Mouse (Mus musculus): ENCODE data around the gene Aldh1a1. TPM values are rescaled to one million over a fixed set of nuclear protein-coding genes. Genes with fewer than 3 reads are reported as not detected.
"Not testable (repeated sequence)": the region's sequence is repeated elsewhere in the genome, so short reads cannot be mapped to it uniquely, and the experiment has no call there.

The Aldh1a1 gene
- polyA plus RNA-seq, 1 experiment from 2014 or later, result 0.28 TPM

DNA sequence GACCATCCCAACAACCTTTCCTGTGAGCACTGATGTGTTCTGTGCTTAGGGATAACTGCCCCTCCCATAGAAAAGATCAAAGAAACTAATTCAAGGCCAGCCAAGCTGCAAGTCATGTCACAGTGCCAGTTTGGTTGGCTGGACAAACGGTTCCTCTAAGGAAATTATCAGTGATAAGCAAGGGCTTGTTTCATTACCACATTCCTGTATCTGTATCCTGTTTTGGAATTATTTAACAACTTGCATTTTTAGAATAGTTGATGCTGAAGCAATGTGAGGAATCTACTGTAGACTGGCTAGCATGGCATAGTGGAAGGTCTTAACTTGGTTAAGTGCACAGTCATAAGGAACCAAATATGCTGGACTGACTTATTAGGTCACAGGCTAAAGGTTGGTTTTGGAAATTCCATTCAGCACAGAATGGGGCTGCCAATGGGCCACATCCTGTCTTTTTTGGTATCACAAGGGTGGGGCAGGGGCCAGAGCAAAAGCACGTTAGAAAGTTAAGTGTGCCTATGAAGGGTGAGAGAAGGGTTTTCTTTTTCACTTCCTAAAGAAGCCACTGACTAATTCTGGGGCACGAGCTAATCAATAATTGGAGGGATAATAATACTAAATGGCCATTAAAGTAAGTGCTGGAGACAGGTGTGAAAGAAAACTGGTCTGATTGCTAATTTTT is 121.9 kb downstream of the Aldh1a1 start:
- ATAC-seq (ENCODE audit: low FRiP score, low read depth), result no peak
- H3K27ac ChIP-seq (replicated peaks), result no peak overlapping the region
- WGBS, result 78% methylated on average over 3 of the region's 3 CpGs
- no peaks in the 10 kb centered on the region for H3K9me3 ChIP-seq
- no peaks in the 10 kb centered on the region for H3K4me1 ChIP-seq
- no peak overlapping the region for H3K9ac ChIP-seq (replicated peaks)
- H3K4me3 ChIP-seq, result no peak overlapping the region
- H3K4me2 ChIP-seq (replicated peaks), result no peak overlapping the region
- no peaks in the 10 kb centered on the region for H3K27me3 ChIP-seq
- no peaks in the 10 kb centered on the region for H3K36me3 ChIP-seq

DNA sequence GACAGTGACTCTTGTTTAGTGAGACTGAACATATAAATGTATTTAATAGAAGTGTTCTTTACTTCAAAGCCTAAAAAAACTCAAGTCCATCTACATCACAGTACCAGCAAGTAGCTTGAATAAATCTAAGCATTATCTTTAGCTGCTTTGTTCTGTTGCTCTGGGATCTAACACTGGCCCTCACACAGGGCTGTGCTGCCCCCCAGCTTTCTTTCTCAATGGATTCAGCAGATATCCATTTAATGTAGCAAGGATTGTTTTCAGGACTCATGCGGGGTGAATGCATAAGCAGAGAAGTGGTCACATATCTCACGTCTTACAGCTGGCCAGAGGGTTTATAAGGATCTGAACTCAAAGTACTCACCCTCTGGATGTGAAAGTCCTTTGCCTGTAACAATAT is 129.9 kb downstream of the Aldh1a1 start:
- Histone ChIP-seq H3K4me3 (no peak overlapping the region), H3K4me2 (replicated peaks) (no peak overlapping the region), H3K27ac (replicated peaks) (no peak overlapping the region), H3K4me1 (peaks cover 3% of the 10 kb centered on the region; the same call in 1 of the 2 replicates), H3K9me3 (no peaks in the 10 kb centered on the region), H3K9ac (replicated peaks) (no peak overlapping the region), H3K36me3 (no peaks in the 10 kb centered on the region), H3K27me3 (no peaks in the 10 kb centered on the region)
- WGBS, result 19% methylated on average over 2 of the region's 2 CpGs
- peak; percentile 75 for ATAC-seq (ENCODE audit: low FRiP score, low read depth)

DNA sequence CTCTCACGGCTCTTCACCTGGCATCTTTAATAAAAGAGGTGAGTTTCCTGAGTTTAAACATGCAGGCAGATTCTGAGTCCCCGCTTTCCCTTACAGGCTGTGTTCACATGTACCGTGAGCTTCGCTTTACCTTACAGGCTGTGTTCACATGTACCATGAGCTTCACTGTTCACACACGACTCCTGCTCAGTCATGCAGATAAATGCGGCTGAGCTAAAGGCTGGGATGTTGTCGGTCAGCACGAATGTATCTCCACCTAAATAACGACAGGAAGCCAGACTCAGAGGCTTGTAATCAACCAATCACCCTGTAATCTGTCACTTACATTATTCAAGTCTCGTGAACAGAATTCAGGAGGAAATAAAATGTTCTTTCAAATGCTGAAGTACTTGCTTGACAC is 130.9 kb downstream of the Aldh1a1 start:
- Histone ChIP-seq H3K4me3 (no peak overlapping the region), H3K4me2 (replicated peaks) (no peak overlapping the region), H3K9ac (replicated peaks) (no peak overlapping the region), H3K27ac (replicated peaks) (no peak overlapping the region), H3K27me3 (no peaks in the 10 kb centered on the region), H3K36me3 (no peaks in the 10 kb centered on the region), H3K9me3 (no peaks in the 10 kb centered on the region), H3K4me1 (peaks cover 3% of the 10 kb centered on the region; the same call in 1 of the 2 replicates)
- 60% methylated on average over 10 of the region's 10 CpGs for WGBS
- no peak for ATAC-seq (ENCODE audit: low FRiP score, low read depth)

DNA sequence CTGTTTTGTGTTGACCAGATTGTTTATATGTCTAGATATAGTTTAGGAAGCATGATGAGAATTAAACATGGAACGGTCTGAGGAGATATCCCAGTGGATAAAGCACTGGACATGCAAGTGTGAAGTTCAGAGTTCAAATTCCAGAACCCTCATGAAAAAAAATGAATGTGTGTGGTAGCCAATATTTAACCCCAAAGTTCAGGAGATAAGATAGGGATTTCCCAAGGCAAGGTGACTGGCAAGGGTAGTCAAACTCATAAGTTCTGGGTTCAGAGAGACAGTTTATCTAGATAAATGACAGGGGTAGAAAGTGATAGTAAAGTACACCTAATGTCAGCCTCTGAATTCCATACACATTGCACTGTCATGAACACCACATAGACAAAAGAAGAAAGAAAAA is 138.5 kb downstream of the Aldh1a1 start:
- Histone ChIP-seq H3K36me3 (no peaks in the 10 kb centered on the region), H3K9me3 (no peaks in the 10 kb centered on the region), H3K4me3 (no peak overlapping the region), H3K4me2 (replicated peaks) (no peak overlapping the region), H3K27ac (replicated peaks) (no peak overlapping the region), H3K9ac (replicated peaks) (no peak overlapping the region), H3K27me3 (no peaks in the 10 kb centered on the region), H3K4me1 (no peaks in the 10 kb centered on the region)
- ATAC-seq (ENCODE audit: low FRiP score, low read depth), result no peak
- 86% methylated on average over 1 of the region's 1 CpGs for WGBS

DNA sequence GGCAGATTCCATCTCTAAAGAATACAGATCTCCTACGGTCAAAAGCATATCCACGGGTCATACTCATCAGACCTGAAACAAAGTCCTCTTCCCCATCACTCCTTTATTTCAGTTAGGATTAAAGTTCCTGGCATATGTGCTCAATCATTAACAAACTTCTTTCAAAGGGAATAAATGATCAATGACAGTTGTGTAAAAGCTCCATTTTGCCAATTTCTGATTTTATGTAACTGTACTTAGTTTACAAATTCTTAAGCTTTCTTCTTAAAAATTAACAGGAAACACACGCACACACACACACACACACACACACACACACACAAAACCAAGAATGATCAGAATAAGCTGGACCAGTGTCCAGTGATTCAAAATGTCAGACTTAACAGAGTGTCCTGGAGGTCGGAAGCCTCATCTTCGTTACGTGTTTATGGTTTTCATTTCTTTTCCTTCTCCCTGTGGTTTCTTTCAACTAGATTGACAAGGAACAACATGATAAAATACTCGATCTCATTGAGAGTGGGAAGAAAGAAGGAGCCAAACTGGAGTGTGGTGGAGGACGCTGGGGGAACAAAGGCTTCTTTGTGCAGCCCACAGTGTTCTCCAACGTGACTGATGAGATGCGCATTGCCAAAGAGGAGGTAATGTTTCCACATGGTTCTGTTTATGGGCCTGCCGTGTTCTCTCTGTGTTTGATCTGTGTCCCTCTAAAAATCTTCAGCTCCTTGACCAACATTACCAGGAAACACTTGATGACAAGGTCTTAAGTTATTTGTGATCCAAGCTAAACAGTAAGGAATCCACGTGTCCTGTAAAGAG is 141.6 kb downstream of the Aldh1a1 start:
- 42% methylated on average over 12 of the region's 12 CpGs for WGBS
- Histone ChIP-seq H3K4me2 (replicated peaks) (no peak overlapping the region), H3K9ac (replicated peaks) (no peak overlapping the region), H3K27ac (replicated peaks) (no peak overlapping the region), H3K36me3 (no peaks in the 10 kb centered on the region), H3K27me3 (no peaks in the 10 kb centered on the region), H3K9me3 (no peaks in the 10 kb centered on the region), H3K4me1 (no peaks in the 10 kb centered on the region), H3K4me3 (no peak overlapping the region)
- ATAC-seq (ENCODE audit: low FRiP score, low read depth), result peak; percentile 79

DNA sequence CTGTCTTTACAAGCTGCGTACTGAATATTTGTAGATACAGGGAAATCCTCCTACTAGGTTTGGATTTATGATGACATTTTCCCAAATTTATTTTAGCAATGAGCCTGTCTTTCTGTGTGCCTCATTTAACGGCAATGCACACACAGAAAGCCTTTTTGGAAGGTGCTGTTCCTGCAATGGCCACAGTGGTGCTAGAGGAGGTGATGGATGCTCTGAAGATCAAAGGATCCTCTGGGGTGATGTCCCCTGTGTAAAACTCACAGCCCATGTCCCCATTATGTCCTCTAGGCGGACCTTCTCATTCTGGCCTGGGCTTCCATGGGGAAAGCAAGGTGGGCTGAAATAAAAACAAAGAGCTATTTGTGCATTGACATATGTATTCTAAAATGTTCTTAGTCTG is 151.8 kb downstream of the Aldh1a1 start:
- WGBS, result 71% methylated on average over 3 of the region's 3 CpGs
- no peak overlapping the region for H3K27ac ChIP-seq (replicated peaks)

DNA sequence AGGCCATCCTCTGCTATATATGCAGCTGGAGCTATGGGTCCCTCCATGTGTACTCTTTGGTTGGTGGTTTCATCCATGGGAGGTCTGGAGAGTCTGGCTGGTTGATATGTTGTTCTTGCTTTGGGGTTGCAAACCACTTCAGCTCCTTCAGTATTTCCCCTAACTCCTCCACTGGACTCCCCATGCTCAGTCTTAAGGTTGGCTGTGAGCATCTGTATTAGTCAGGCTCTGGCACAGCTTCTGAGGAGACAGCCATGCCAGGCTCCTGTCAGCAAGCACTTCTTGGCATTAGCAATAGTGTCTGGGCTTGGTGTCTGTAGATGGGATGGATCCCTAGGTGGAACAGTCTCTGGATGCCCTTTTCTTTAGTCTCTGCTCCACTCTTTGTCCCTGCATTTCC is 155.0 kb downstream of the Aldh1a1 start:
- H3K27me3 ChIP-seq; ATAC-seq (ENCODE audit: low FRiP score, low read depth); H3K4me3 ChIP-seq; H3K9ac ChIP-seq (replicated peaks); H3K4me2 ChIP-seq (replicated peaks); H3K36me3 ChIP-seq; H3K4me1 ChIP-seq; H3K27ac ChIP-seq (replicated peaks); H3K9me3 ChIP-seq: not testable (repeated sequence)

More for the DNA sequence above, 151.8 kb downstream of the Aldh1a1 start:
- H3K9me3 ChIP-seq, result no peaks in the 10 kb centered on the region
- H3K4me3 ChIP-seq, result no peak overlapping the region
- no peak overlapping the region for H3K9ac ChIP-seq (replicated peaks)
- H3K27me3 ChIP-seq, result no peaks in the 10 kb centered on the region
- no peak overlapping the region for H3K4me2 ChIP-seq (replicated peaks)
- no peaks in the 10 kb centered on the region for H3K36me3 ChIP-seq
- no peaks in the 10 kb centered on the region for H3K4me1 ChIP-seq
- ATAC-seq (ENCODE audit: low FRiP score, low read depth), result no peak

DNA sequence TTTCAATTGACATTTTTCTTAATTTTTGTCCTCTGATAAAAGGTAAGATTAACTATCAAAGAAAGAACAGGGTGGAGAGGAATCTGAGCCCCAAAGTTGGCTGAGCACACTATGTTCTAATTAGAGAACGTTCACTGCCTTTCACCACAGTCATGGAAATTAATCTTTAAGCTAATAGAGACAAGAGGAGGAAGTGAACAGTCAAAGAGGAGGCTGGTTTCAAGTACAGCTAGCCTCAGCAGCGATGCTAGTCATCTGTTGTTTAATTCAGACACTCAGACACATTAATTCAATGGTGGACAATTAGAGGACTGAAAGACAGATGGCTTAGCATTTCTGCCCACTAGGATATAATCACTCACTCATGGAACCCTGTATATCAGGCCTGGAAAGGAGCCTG is 157.5 kb downstream of the Aldh1a1 start:
- no peak overlapping the region for H3K27ac ChIP-seq (replicated peaks)
- peak; percentile 54; the same call in 1 of the 2 replicates for ATAC-seq (ENCODE audit: low FRiP score, low read depth)
- no peaks in the 10 kb centered on the region for H3K9me3 ChIP-seq

DNA sequence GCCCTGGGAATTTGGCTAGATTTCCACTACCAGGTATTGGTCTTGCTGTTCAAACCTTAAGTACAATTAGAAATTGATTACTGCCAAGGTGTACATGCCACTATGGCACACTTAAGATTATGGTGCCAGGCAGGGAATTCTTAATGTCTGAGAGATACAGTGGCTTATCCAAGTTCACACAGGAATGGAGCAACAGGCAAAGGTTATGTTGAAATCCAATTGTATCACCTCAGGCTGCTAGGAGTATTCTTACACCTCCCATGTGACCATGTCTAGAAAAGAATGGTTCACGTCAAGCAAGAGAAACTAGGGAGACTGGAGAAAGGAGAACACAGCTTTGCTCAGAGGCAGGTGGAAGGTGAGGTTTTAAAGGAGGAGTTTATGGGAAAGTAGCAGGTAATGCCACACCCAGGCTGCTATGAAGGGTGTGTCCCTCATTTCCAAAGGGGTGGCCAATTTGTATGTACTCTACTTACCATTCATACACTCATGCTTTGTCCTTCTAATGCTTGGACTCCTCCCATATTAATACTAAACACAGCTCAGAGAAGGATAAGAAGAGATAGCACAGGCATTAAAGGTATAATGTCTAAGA is 160.7 kb downstream of the Aldh1a1 start:
- Histone ChIP-seq H3K4me2 (replicated peaks) (no peak overlapping the region), H3K4me1 (no peaks in the 10 kb centered on the region), H3K27ac (replicated peaks) (no peak overlapping the region), H3K9me3 (no peaks in the 10 kb centered on the region), H3K36me3 (no peaks in the 10 kb centered on the region), H3K4me3 (no peak overlapping the region), H3K9ac (replicated peaks) (no peak overlapping the region), H3K27me3 (no peaks in the 10 kb centered on the region)
- 87% methylated on average over 1 of the region's 1 CpGs for WGBS
- no peak for ATAC-seq (ENCODE audit: low FRiP score, low read depth)

More for the DNA sequence above, 157.5 kb downstream of the Aldh1a1 start:
- WGBS, result 25% methylated on average over 2 of the region's 2 CpGs
- H3K27me3 ChIP-seq, result no peaks in the 10 kb centered on the region
- no peak overlapping the region for H3K4me2 ChIP-seq (replicated peaks)
- no peak overlapping the region for H3K9ac ChIP-seq (replicated peaks)
- H3K36me3 ChIP-seq, result no peaks in the 10 kb centered on the region
- H3K4me3 ChIP-seq, result no peak overlapping the region
- no peaks in the 10 kb centered on the region for H3K4me1 ChIP-seq

DNA sequence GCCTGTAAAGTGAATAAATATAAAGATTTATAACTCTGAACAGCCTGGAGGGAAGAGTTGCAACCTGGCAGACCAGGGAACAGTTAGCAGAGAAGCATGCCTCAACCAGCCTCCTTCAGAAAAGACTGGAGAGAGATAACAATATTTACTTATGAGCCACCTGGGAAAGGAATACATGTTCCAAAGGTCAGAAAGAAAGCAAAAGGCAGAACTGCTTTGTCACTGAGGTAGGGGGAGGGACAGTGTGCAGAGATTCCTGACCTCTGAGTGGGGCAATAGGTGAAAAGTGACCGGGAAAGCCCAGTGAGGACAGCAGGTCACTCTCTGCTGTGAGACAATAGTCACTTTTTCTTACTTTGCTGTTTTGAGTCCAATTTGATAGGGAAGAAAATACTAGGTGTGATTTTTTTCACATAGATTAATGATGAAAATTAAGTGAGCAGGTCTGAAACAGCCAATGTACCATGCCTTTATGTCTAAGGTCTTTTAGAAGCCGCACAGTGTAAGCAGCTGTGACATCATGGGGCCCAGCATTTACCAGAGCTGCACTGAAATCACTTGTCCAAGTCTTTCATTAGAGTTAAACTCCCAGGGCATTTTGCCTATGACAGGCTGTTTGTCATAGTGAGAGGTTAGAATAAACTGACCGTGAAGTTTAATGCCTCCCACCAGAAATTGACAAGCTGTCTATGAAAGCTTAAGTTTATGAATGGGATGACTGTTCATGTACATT is 161.8 kb downstream of the Aldh1a1 start:
- Histone ChIP-seq H3K9ac (replicated peaks) (no peak overlapping the region), H3K9me3 (no peaks in the 10 kb centered on the region), H3K4me3 (no peak overlapping the region), H3K36me3 (no peaks in the 10 kb centered on the region), H3K4me1 (no peaks in the 10 kb centered on the region), H3K4me2 (replicated peaks) (no peak overlapping the region), H3K27ac (replicated peaks) (no peak overlapping the region), H3K27me3 (no peaks in the 10 kb centered on the region)
- ATAC-seq (ENCODE audit: low FRiP score, low read depth), result no peak
- 83% methylated on average over 3 of the region's 3 CpGs for WGBS

DNA sequence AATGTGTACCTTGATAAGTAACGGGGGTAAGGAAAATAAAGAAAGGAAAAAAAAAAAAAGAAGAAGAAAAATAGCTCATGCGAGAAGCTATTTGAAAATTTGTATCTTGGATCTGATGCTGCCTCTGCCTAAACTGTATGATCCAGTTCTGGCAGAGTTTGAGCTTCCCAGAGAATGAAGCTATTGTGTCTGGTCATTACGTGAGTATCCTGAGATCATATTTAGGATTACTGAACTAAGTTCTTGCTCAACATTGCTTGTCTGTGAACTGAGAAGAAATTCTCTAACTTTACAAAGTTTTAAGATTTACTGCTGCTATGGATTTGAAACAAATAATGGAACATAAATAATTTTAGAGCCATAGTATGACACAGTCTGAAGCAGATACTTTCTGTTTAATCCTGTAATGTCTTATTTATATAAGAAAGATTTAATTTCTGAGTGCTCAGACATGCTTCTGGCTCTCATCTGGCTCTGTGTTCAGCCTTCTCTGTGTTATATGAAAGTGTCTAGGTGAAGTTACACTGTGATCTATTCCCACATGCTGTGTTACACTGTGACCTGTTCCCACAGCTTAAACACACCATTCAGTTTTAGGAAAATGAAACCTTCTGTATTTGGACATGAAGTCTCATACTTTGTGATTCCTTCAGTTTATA is 185.3 kb downstream of the Aldh1a1 start:
- Histone ChIP-seq H3K4me1 (no peaks in the 10 kb centered on the region), H3K4me3 (no peak overlapping the region), H3K27me3 (no peaks in the 10 kb centered on the region), H3K9ac (replicated peaks) (no peak overlapping the region), H3K9me3 (no peaks in the 10 kb centered on the region), H3K36me3 (no peaks in the 10 kb centered on the region), H3K4me2 (replicated peaks) (no peak overlapping the region), H3K27ac (replicated peaks) (no peak overlapping the region)
- WGBS, result 86% methylated on average over 3 of the region's 3 CpGs
- no peak for ATAC-seq (ENCODE audit: low FRiP score, low read depth)

Measured in midbrain, embryonic 12.5 days (tissue).